Mouse (Mus musculus) regulatory T cell (primary cell): Measurements from ENCODE around the gene Gm973.

ENCODE experiments used
- in situ Hi-C: fragments of 300-600 bp; cut with MboI, MseI; formaldehyde crosslinking; loops from one replicate; pipeline ENCODE4 v1.15.1; 2025; ENCODE audit warnings: high pct_unique_total_duplicates

The Gm973 gene

DNA sequence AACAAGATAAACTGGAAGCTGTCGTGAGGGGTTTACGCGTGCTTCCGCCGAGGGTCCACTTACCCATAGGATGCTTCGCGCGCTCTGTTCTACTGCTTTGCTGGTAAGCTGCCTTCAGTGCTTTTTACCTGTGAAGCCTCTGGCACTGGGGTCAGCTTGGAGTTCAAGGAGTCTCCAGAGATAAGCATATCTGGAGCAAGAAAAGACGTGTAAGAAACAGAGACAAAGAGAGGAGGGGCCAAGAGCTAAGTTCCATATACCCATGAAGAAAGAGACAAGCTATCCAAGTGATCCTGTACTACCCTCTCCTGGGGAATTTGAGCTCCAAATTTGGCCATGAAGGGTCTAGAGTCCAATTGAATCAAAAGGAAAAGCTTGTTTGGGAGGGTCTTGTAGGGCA, 24.5 kb upstream of the Gm973 start:
- in situ Hi-C loops: no loop called here

DNA sequence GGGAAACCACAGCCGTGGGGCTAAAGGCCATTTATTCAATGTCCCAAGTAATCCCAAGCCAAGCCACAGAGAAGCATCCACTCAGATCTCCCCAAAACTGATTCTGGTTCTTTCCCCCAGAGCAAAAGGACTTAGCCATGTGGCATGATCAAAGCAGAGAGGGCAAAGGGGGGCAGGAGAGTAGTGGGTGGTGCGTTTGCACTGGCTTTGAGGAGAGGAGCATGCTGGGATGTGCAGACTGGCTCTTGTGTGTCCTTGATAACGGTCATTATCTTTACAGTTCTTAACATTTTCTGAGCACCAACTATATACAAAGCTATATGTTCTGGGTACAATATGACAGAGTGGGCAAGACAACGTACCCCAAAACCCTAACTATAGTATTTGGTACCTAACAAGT, 23.6 kb upstream of the Gm973 start:
- in situ Hi-C loops: no loop called here

- in situ Hi-C loops: no loop called here
Measured at GRCm38 (mm10) chr1:59495970-59496369, 20.1 kb upstream of the Gm973 start.

GRCm38 (mm10) chr1:59497741-59498613, 18.1 kb upstream of the Gm973 start:
- in situ Hi-C loops: no loop called here

DNA sequence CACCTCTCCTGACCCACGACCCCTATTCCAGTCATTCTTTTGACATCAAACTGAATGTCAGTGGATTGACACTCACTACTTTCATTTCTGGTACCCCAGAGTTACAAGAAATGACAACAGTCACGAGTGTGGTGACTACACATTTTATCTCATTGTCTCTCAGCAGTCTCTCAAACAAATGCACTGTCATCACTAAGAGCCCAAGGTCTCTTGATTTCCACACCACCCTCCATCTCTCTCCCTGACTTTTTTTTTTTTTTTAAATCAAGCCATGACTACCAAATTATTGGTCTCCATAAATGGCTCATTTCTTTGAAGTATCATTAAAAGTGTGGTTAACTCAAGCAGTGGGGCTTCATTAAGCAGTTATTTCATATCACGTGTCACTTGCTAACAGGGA, 16.7 kb upstream of the Gm973 start:
- in situ Hi-C loops: no loop called here

GRCm38 (mm10) chr1:59502355-59502754, 13.7 kb upstream of the Gm973 start:
- in situ Hi-C loops: no loop called here

DNA sequence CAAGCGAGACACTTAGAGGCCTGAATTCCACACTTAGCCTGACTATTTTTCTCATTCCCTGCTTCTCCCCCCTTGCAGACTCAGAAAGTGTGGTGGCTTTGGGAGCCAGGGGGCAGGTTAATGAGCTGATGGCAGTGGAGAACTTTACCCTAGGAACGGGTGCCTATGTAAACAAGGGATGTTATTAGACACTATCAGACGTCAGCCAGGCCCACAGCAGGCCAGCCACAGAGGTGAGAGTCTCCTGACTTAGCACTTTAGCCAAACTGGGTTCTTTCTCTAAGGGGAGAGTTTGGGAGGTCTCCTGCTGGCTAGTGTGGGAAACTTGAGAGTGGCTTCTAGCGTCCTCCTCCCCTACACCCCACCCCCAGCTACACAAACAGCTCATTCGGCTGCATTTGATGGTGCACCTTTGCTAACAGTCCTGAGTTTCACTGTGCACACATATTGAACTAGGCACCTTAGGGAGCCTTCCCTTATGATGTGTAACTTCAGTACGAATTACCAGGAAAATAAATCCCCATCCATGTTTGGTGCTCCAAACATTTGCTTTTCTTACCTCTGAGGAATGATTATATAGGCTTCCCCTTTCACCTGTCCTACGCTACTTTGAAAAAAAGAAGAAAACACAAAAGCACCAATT, 12.3 kb upstream of the Gm973 start:
- in situ Hi-C loops: no loop called here

GRCm38 (mm10) chr1:59504302-59504700, 11.8 kb upstream of the Gm973 start:
- in situ Hi-C loops: no loop called here

- in situ Hi-C loops: no loop called here
Measured at GRCm38 (mm10) chr1:59508463-59509139, 7.5 kb upstream of the Gm973 start.

- in situ Hi-C loops: no loop called here
Measured at GRCm38 (mm10) chr1:59511566-59512270, 4.3 kb upstream of the Gm973 start.

- in situ Hi-C loops: no loop called here
Measured at GRCm38 (mm10) chr1:59520226-59520837, 4.3 kb downstream of the Gm973 start.

DNA sequence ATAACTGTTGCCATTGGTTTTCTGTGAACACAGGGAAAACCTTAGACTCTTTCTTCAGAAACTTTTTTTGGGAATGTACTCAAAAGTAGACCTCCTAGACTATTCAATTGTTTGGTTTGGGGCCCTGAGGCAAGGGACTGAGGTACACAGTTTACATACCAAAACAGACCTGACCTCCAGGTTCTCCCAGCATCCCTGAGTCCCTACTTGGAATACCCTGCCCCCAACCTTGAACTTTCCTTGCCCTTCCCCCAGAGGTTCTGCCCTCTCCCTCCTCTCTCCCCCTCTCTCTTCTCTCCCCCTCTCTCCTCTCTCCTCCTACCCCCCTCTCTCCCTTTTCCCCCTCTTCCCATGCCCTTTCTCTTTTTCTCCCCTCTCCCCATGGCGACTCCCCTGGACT, 6.4 kb downstream of the Gm973 start:
- in situ Hi-C loops: no loop called here

DNA sequence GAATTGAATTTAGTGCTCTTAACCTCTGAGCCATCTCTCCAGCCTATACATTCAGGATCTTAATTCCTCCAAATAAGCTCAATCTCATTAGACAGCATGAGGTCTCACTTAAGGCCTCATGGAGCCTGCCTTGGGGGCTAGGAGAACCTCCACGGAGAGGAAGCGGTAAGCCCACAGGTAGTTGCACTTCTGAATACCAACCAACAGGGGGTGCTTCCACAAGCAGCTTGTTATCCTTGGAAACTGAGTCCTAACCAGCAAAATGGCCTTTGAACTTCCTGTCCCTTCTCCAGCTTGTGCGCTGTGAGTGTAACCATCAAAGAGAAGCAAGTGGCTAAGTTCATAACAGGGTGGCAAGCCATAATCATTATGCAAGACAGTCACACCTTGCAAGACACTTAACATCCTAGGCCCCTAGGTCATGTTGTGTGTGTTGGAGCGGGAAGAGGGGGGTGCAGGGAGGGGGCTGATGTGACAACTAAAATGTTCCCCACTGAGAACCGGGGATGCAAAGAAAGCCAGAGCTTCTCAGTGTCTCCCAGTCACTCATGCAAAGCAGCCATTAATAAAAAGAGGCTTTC, 7.4 kb downstream of the Gm973 start:
- in situ Hi-C loops: no loop called here

DNA sequence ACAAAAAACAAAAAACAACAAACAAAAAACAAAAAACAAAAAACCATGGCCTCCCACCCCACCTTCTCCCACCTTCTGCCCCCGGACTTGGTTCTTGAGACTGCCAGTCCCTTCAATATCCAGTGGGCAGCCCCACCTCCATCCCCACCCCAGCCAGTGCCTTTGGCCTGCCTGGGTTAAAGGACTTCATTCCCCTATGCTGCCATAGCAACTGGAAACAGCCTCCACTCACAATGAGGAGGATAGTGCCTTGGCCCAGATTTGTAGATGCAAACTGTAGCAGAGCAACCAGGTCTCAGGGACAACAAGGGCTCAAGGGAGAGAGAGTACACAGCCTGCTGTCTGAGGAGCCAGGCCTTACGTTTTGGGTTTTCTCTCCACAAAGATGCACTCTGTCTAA, 8.0 kb downstream of the Gm973 start:
- in situ Hi-C loops: no loop called here

DNA sequence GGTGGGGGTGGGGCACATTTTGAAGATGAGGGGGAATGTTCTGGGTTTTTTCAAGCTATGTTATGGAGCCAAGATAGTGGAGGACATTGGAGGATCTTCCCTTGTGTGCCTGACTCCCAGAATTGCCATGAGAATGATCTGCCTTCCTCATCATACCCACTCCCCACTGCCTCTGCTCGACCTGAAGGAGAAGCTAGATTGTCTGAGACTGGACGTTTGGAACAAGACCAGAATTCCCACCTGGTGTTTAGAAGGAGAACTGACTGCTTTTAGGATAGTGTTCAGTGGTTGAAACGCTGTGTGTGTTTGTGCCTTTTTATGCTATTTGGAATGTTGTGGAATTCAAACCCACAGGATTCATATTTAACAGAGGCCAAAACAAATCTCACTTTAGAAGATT, 8.7 kb downstream of the Gm973 start:
- in situ Hi-C loops: no loop called here

DNA sequence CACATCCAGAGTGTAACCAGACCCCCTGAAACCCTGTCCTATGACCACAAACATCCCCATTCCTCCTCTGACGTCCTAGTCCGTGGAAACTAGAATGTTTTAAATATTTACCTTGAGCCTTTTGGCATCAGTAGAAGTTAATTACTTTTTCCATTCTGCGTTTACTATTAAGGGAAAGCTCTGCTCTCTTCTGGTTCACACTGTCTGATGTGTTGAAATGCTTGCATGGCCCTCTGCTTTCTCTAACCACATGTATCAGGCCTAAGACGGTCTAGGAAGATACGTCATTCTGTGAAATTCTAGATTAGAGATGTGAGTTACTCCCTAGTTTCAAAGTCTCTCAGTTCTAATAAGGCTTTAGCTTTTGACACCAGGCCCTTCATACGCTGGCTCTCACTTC, 11.2 kb downstream of the Gm973 start:
- in situ Hi-C loops: no loop called here

DNA sequence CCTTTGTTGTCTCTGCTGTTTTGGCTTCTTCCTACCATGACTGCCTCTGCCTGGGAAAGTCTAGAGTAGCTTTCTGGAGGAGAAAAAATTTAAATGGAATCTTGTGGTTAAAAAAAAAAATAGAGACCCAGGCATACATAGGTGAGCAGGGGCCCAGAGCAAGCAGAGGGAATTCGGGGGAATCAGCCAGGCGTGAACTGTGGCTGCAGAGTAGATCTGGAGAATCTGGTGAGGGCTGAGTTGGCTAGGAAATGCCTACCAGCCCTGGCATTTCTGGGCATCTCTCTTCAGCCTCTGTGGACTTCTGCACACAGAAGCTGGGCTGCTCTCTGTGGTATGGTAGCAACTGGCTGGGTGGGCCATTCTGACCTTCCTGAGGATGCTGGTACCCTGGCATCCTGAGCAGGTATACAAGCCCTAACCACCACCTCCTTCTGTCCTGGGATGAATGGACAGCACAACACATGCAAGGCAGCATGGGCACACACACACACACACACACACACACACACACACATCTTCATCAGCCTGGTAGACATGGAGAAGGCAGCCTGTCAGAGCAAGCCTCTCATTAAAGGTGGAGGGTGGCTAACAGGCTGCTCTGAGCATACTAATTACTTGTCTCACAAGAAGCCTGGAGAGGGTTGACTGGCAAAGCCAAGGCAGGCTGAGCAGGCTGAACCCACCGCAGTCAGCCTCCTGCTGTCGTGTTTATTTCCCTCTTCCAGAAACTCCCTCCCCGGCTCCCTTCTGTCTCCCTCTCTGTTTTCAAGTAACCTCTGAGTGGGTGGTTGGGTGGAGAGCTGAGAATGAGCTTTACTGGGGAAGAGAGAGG, 19.1 kb downstream of the Gm973 start:
- in situ Hi-C loops: no loop called here

GRCm38 (mm10) chr1:59538381-59538780, 22.3 kb downstream of the Gm973 start:
- in situ Hi-C loops: no loop called here

GRCm38 (mm10) chr1:59540537-59541148, 24.6 kb downstream of the Gm973 start:
- in situ Hi-C loops: no loop called here
